Mouse (Mus musculus): ENCODE measurements around the gene Dock10. TPM values are rescaled to one million over a fixed set of nuclear protein-coding genes. Genes with fewer than 3 reads are reported as not detected.

Gene Dock10
- polyA plus RNA-seq, 1 experiment from 2014 or later: 4.2 TPM

DNA sequence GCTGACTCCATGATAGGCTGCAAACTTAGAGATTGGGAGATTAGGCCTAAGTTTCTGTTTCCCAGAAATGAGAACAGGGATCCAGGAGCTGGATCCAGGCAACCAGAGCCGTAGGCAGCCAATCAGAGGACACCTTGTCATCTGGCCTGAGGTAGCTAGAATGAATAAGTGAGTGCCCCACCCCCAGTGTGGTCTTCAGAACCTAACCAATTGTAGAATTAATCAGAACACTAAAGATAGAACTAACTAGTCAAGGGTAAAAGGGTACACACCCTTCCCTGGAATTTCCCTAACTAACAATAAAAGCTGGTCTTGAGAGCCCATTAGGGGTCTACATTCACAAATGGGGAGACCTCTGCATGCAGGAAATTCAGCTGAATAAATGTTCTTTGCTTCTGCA is 135.7 kb downstream of the Dock10 start:
- no peak overlapping the region for H3K27ac ChIP-seq
- H3K4me3 ChIP-seq: no peak overlapping the region
- WGBS: 86% methylated on average over 1 of the region's 1 CpGs
- no peaks in the 10 kb centered on the region for H3K36me3 ChIP-seq (replicated peaks)
- H3K9ac ChIP-seq: no peak overlapping the region
- no peak overlapping the region for H3K4me2 ChIP-seq
- H3K27me3 ChIP-seq (replicated peaks): no peaks in the 10 kb centered on the region
- no peaks in the 10 kb centered on the region for H3K9me3 ChIP-seq
- no peaks in the 10 kb centered on the region for H3K4me1 ChIP-seq
- no peak for ATAC-seq (replicated peaks)

DNA sequence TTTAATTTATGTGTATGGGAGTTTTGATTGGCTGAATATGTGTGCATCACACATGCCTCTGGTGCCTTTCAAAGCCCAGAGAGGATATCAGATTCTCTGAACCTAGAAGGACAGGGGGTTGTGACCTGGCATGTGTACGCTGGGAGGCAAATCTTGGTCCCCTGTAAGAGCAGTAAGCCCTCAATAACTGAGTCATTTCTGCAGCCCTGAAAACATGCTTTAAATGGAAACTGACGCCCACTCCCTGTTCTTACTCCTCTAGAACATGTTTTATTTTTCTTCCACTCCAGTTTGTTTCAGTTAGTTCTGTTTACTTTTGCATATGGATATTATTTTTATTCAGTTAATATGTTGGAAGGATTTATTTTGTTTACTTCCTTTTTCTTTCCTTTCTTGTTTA is 139.2 kb downstream of the Dock10 start:
- Histone ChIP-seq H3K27me3 (replicated peaks) (no peaks in the 10 kb centered on the region), H3K4me1 (no peaks in the 10 kb centered on the region), H3K4me3 (no peak overlapping the region), H3K4me2 (no peak overlapping the region), H3K9me3 (no peaks in the 10 kb centered on the region), H3K9ac (no peak overlapping the region), H3K27ac (no peak overlapping the region), H3K36me3 (replicated peaks) (no peaks in the 10 kb centered on the region)
- 83% methylated on average over 2 of the region's 2 CpGs for WGBS
- no peak for ATAC-seq (replicated peaks)

DNA sequence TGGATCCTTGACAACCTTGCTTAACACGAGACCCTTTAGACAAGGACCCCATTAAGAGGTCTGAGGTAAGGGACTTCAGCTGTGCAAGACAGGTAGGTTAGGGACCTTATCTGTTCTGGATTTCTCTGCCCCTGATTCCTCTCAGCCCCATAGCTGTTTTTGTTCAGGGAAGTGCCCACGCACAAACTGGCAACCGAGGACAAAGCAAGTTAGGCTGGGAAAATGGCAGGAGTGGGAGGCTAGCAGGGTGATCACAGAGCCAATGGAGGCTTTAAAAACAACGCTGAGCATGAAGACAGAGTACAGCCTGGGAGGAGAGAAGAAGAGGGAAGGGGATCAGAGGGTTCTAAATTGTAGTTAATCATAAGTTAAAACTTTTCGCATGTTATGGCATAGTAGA is 141.7 kb downstream of the Dock10 start:
- no peaks in the 10 kb centered on the region for H3K9me3 ChIP-seq
- H3K4me2 ChIP-seq: no peak overlapping the region
- WGBS: 83% methylated on average over 5 of the region's 5 CpGs
- ATAC-seq (replicated peaks): no peak
- H3K27me3 ChIP-seq (replicated peaks): no peaks in the 10 kb centered on the region
- H3K27ac ChIP-seq: no peak overlapping the region
- no peak overlapping the region for H3K9ac ChIP-seq
- no peak overlapping the region for H3K4me3 ChIP-seq
- no peaks in the 10 kb centered on the region for H3K36me3 ChIP-seq (replicated peaks)
- no peaks in the 10 kb centered on the region for H3K4me1 ChIP-seq

DNA sequence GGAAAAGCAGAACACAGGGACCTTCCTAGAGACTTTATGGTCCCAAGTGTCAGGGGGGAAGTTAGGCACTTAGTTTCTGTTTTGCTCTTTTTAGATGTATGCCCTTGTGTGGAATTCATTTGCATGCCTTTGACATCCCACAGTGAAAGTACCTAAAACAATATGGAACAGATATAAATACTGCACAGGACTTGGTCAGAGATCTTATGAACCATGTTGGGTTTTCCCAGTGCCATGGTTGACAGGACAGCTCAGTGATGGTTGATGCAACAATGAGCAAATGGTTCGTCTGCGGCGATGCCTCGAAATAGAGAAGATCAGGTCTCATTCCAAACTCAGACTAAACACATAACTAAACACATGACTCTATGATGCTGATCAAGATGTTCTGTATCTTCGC is 143.6 kb downstream of the Dock10 start:
- 96% methylated on average over 5 of the region's 5 CpGs for WGBS
- Histone ChIP-seq H3K27me3 (replicated peaks) (no peaks in the 10 kb centered on the region), H3K4me2 (no peak overlapping the region), H3K9me3 (no peaks in the 10 kb centered on the region), H3K4me1 (no peaks in the 10 kb centered on the region), H3K4me3 (no peak overlapping the region), H3K36me3 (replicated peaks) (no peaks in the 10 kb centered on the region), H3K27ac (no peak overlapping the region), H3K9ac (no peak overlapping the region)
- no peak for ATAC-seq (replicated peaks)

DNA sequence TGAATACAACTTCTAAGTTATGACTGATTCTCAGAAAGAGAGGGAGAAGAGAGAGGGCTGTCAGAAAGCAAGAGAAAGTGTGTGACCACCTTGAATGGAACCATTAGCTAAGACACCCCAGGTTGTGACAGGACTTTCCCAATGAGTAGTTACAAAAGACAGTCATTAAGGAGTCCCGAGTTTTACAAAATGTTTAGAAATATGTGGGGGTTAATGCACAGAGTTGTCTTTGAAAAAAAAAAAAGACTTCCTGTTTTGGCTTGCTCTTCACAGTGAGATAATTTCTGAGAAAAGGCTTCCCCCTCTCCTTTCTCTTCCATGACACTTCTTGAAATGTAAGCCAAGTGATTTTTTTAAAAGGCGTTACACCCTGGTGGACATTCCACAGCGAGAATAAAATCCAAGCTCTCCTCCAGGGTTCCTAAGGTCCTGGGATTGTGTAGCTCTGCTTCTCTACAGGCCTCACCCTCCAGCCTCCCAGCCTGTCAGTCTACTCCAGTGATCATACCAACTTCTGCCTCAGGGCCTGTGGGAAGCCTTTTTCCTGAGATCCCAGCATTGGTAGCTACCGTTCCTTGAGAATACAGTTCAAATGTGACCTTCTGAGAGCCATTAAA is 144.8 kb downstream of the Dock10 start:
- Histone ChIP-seq H3K4me1 (no peaks in the 10 kb centered on the region), H3K9me3 (no peaks in the 10 kb centered on the region), H3K27me3 (replicated peaks) (no peaks in the 10 kb centered on the region), H3K36me3 (replicated peaks) (no peaks in the 10 kb centered on the region), H3K4me2 (no peak overlapping the region), H3K4me3 (no peak overlapping the region), H3K27ac (no peak overlapping the region), H3K9ac (no peak overlapping the region)
- WGBS: 82% methylated on average over 4 of the region's 4 CpGs
- no peak for ATAC-seq (replicated peaks)

DNA sequence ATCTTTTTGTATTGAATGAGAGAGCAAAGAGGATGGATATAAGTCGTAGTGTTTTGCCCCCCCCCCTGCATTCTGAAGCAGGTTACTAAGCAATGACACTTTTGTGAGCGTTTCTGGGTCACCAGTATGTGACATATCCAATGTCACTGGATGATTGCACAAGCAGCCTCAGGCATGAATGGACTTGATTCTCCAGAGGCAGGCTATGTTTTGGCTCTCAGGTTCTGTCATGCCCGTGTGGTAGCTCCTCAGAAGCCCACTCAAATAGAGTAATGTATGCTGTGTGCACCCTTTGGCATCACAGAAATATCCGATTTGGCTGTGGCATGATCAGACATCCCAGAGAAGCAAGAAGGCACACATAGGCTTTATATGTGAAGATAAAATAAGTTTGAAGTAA is 150.8 kb downstream of the Dock10 start:
- WGBS: 70% methylated on average over 4 of the region's 4 CpGs
- H3K9ac ChIP-seq: no peak overlapping the region

GRCm38 (mm10) chr1:80606131-80606754 is 152.1 kb downstream of the Dock10 start:
- H3K9ac ChIP-seq: no peak overlapping the region
- H3K27ac ChIP-seq: no peak overlapping the region
- H3K4me2 ChIP-seq: no peak overlapping the region
- H3K4me3 ChIP-seq: no peak overlapping the region
- no peaks in the 10 kb centered on the region for H3K9me3 ChIP-seq
- H3K36me3 ChIP-seq (replicated peaks): no peaks in the 10 kb centered on the region
- no peak for ATAC-seq (replicated peaks)
- no peaks in the 10 kb centered on the region for H3K27me3 ChIP-seq (replicated peaks)
- WGBS: 77% methylated on average over 8 of the region's 8 CpGs
- H3K4me1 ChIP-seq: no peaks in the 10 kb centered on the region

More for the DNA sequence above, 150.8 kb downstream of the Dock10 start:
- H3K4me1 ChIP-seq: no peaks in the 10 kb centered on the region
- H3K9me3 ChIP-seq: no peaks in the 10 kb centered on the region
- no peak overlapping the region for H3K4me3 ChIP-seq
- no peak overlapping the region for H3K27ac ChIP-seq
- ATAC-seq (replicated peaks): no peak
- H3K36me3 ChIP-seq (replicated peaks): no peaks in the 10 kb centered on the region
- no peak overlapping the region for H3K4me2 ChIP-seq
- H3K27me3 ChIP-seq (replicated peaks): no peaks in the 10 kb centered on the region

- Histone ChIP-seq H3K4me3 (no peak overlapping the region), H3K9me3 (no peaks in the 10 kb centered on the region), H3K27ac (no peak overlapping the region), H3K4me2 (no peak overlapping the region), H3K27me3 (replicated peaks) (no peaks in the 10 kb centered on the region), H3K36me3 (replicated peaks) (no peaks in the 10 kb centered on the region), H3K9ac (no peak overlapping the region), H3K4me1 (no peaks in the 10 kb centered on the region)
- no peak for ATAC-seq (replicated peaks)
- WGBS: 77% methylated on average over 2 of the region's 2 CpGs
These were observed 154.0 kb downstream of the Dock10 start for GRCm38 (mm10) chr1:80604332-80604731.

DNA sequence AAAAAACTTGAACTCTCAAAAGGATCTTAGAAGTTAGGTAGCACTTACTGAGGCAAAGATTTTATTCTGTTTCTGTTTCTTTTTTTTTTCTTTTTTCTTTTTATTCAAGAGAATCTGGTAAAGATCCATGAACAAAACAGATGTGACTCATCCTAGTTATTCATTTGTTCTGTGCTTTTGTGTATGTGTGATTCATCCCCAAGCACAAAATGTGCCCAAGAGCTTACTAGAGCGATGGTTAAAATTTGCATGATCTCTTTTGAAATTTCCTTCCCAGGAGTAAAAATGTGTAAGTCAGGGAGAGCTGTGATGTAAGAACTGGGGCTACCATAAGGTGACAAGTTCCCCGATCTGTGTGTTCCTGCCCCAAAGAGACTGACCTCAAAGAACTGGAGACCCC is 155.2 kb downstream of the Dock10 start:
- ATAC-seq (replicated peaks): no peak

GRCm38 (mm10) chr1:80583281-80583680 is 175.0 kb downstream of the Dock10 start:
- Histone ChIP-seq H3K27ac (no peak overlapping the region), H3K36me3 (replicated peaks) (no peaks in the 10 kb centered on the region), H3K9ac (no peak overlapping the region), H3K4me2 (no peak overlapping the region), H3K9me3 (no peaks in the 10 kb centered on the region), H3K4me1 (no peaks in the 10 kb centered on the region), H3K27me3 (replicated peaks) (no peaks in the 10 kb centered on the region), H3K4me3 (no peak overlapping the region)
- no peak for ATAC-seq (replicated peaks)
- WGBS: 91% methylated on average over 5 of the region's 5 CpGs

More for the DNA sequence above, 155.2 kb downstream of the Dock10 start:
- Histone ChIP-seq H3K4me1 (no peaks in the 10 kb centered on the region), H3K27me3 (replicated peaks) (no peaks in the 10 kb centered on the region), H3K9me3 (no peaks in the 10 kb centered on the region), H3K4me3 (no peak overlapping the region), H3K36me3 (replicated peaks) (no peaks in the 10 kb centered on the region), H3K4me2 (no peak overlapping the region), H3K27ac (no peak overlapping the region), H3K9ac (no peak overlapping the region)
- WGBS: 92% methylated on average over 2 of the region's 2 CpGs

- H3K9ac ChIP-seq: no peak overlapping the region
- no peak overlapping the region for H3K27ac ChIP-seq
- 91% methylated on average over 3 of the region's 3 CpGs for WGBS
- no peaks in the 10 kb centered on the region for H3K4me1 ChIP-seq
- H3K4me3 ChIP-seq: no peak overlapping the region
- H3K27me3 ChIP-seq (replicated peaks): no peaks in the 10 kb centered on the region
- no peak for ATAC-seq (replicated peaks)
- H3K9me3 ChIP-seq: no peaks in the 10 kb centered on the region
- no peak overlapping the region for H3K4me2 ChIP-seq
- no peaks in the 10 kb centered on the region for H3K36me3 ChIP-seq (replicated peaks)
These were observed 176.1 kb downstream of the Dock10 start for GRCm38 (mm10) chr1:80582186-80582585.

GRCm38 (mm10) chr1:80576898-80577297 is 181.4 kb downstream of the Dock10 start:
- Histone ChIP-seq H3K4me3 (no peak overlapping the region), H3K4me2 (no peak overlapping the region), H3K27me3 (replicated peaks) (no peaks in the 10 kb centered on the region), H3K9me3 (no peaks in the 10 kb centered on the region), H3K4me1 (no peaks in the 10 kb centered on the region), H3K27ac (no peak overlapping the region), H3K9ac (no peak overlapping the region), H3K36me3 (replicated peaks) (no peaks in the 10 kb centered on the region)
- WGBS: 89% methylated on average over 2 of the region's 2 CpGs
- no peak for ATAC-seq (replicated peaks)

GRCm38 (mm10) chr1:80556446-80556845 is 201.9 kb downstream of the Dock10 start:
- WGBS: 97% methylated on average over 1 of the region's 1 CpGs
- H3K4me2 ChIP-seq: no peak overlapping the region
- no peak for ATAC-seq (replicated peaks)
- no peak overlapping the region for H3K27ac ChIP-seq
- H3K4me1 ChIP-seq: no peaks in the 10 kb centered on the region
- H3K9me3 ChIP-seq: no peaks in the 10 kb centered on the region
- no peak overlapping the region for H3K9ac ChIP-seq
- H3K36me3 ChIP-seq (replicated peaks): no peaks in the 10 kb centered on the region
- H3K4me3 ChIP-seq: no peak overlapping the region
- no peaks in the 10 kb centered on the region for H3K27me3 ChIP-seq (replicated peaks)

Data from midbrain, embryonic 15.5 days (tissue).